10 mouse cellular contexts compared by ENCODE assay signal in the genomic region with DNA sequence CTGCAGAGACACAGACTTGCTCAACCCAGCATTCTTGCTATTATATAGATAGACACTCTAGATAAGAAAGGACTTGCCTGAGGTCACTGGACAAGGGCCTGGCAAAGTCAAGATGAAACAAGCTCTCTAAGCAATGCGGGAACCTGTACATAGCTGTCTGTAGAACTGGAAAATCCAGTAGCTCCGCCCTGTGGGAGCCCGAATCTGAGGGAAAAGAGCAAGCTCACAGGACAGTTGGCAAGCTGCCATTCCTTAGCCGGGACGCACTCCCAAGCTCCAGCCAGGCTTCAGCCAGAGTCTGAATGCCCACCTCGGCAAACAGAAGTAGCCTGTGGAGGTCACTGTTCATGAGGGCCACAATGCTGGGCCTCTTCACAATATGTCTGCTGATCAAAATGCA. TPM values are rescaled to one million over a fixed set of nuclear protein-coding genes. Genes with fewer than 3 reads are reported as not detected.
A peak's percentile ranks its signal among the peaks of the same experiment; 100 is the strongest.
DNase-seq lines count a peak whose midpoint lies in the region; ATAC-seq and TF ChIP-seq lines count a peak whose summit lies in the region.
"Had no signal": no experiment of that assay in that cellular context is flagged by ENCODE, and none has a peak within 500 bp of the region (broad histone marks: within the 10 kb centered on the region; RNA-seq: fewer than 3 reads in every experiment).

No protein-coding gene starts in this region.

- TF ChIP-seq CTCF in heart, postnatal 0 days (IDR thresholded peaks at IDR 0.05; ENCODE audit: low read depth), result no peak

- H3K36me3 ChIP-seq in heart, postnatal 0 days (replicated peaks; ENCODE audit: control insufficient read depth, insufficient read depth, low read length), result no peaks in the 10 kb centered on the region
- H3K36me3 ChIP-seq: embryonic facial prominence, embryonic 13.5 days; limb, embryonic 15.5 days had no signal

- no peaks in the 10 kb centered on the region for H3K27me3 ChIP-seq in heart, postnatal 0 days (ENCODE audit: control insufficient read depth, insufficient read depth, low read length)
- H3K27me3 ChIP-seq: embryonic facial prominence, embryonic 13.5 days; limb, embryonic 15.5 days had no signal

- no peak overlapping the region for H3K4me2 ChIP-seq in heart, postnatal 0 days (ENCODE audit: low read depth, low read length)
- H3K4me2 ChIP-seq: embryonic facial prominence, embryonic 13.5 days; limb, embryonic 15.5 days had no signal

- H3K4me3 ChIP-seq in heart, postnatal 0 days (ENCODE audit: low read depth, low read length), result no peak overlapping the region
- H3K4me3 ChIP-seq: embryonic facial prominence, embryonic 13.5 days; limb, embryonic 15.5 days had no signal

- ATAC-seq in heart, postnatal 0 days (ENCODE audit: insufficient read depth, low read depth), result no peak

- 14% methylated on average over 6 of the region's 6 CpGs for WGBS in heart, postnatal 0 days

- no peak for TF ChIP-seq EP300 in heart, postnatal 0 days (IDR thresholded peaks at IDR 0.05; ENCODE audit: low read depth)

- DNase-seq in heart, postnatal 0 days (ENCODE audit: low spot score), result peak; percentile 37
- no peak for DNase-seq in heart, adult 11 months
- DNase-seq in R1 (ENCODE audit: low read depth, low spot score), result peak; percentile 65
- peak; percentile 77 for DNase-seq in gonadal fat pad, adult 2 months (ENCODE audit: low read depth)
- peak; percentile 61 for DNase-seq in lung, postnatal 25 days (ENCODE audit: low spot score)
- no peak for DNase-seq in spleen, postnatal 4 days (ENCODE audit: low spot score in 2 of 2)
- DNase-seq in thymus, postnatal 14 days, result no peak
- no peak for DNase-seq in right cerebral cortex, adult 2 months (ENCODE audit: low spot score in 2 of 2)

- H3K9ac ChIP-seq in heart, postnatal 0 days (replicated peaks; ENCODE audit: low read depth, low read length), result no peak overlapping the region
- H3K9ac ChIP-seq: embryonic facial prominence, embryonic 13.5 days; limb, embryonic 15.5 days had no signal

- no peaks in the 10 kb centered on the region for H3K4me1 ChIP-seq in heart, postnatal 0 days (ENCODE audit: control insufficient read depth, insufficient read depth)

- no peak overlapping the region for H3K27ac ChIP-seq in heart, postnatal 0 days (ENCODE audit: low read depth)
- H3K27ac ChIP-seq: embryonic facial prominence, embryonic 13.5 days had no signal

- H3K9me3 ChIP-seq in heart, postnatal 0 days (replicated peaks; ENCODE audit: control insufficient read depth, low read length), result no peaks in the 10 kb centered on the region
- H3K9me3 ChIP-seq: embryonic facial prominence, embryonic 13.5 days; limb, embryonic 15.5 days had no signal

RNA-seq across cellular contexts. Expression of a gene that starts 28.8 kb away (rescaled TPM):
- 5.1 TPM in 1 of 2 replicates, not detected in the other for total RNA-seq in heart, postnatal 0 days (2014; rRNA removed; ENCODE audit: low replicate concordance)
- 0.15 and 0.18 TPM in 2 replicates for polyA plus RNA-seq in heart, postnatal 0 days (2015; fragmentation: Nextera tagmentation; extraction: Ambion mirVana)
- polyA plus RNA-seq in gonadal fat pad, adult 2 months (2012; rRNA removed), result 15.9 and 21.1 TPM in 2 replicates

RNA-seq across cellular contexts. Expression of a gene that starts 51.3 kb away (rescaled TPM):
- 9.9 and 17.9 TPM in 2 replicates for total RNA-seq in heart, postnatal 0 days (2014; rRNA removed; ENCODE audit: low replicate concordance)
- polyA plus RNA-seq in heart, postnatal 0 days (2015; fragmentation: Nextera tagmentation; extraction: Ambion mirVana), result 17.2 and 17.6 TPM in 2 replicates
- 0.92 and 1.3 TPM in 2 replicates for polyA plus RNA-seq in gonadal fat pad, adult 2 months (2012; rRNA removed)

Comparison
In these comparisons a context has a peak if more than half of its experiments do, and no peak if none do; other contexts are left out.
1. DNase-seq: peak in heart, postnatal 0 days (single experiment), R1 (single experiment), gonadal fat pad, adult 2 months (single experiment) and lung, postnatal 25 days (single experiment); none in heart, adult 11 months (single experiment), spleen, postnatal 4 days (0 of 2), thymus, postnatal 14 days (single experiment) and right cerebral cortex, adult 2 months (0 of 2).
2. RNA of a gene that starts 28.8 kb away (polyA plus RNA-seq): 15.9 to 21.1 TPM in gonadal fat pad, adult 2 months; 0.15 to 0.18 TPM in heart, postnatal 0 days; every median in the first group is over 10 times any median in the second.